Mouse (Mus musculus) Muller cell, postnatal 12 days (primary cell): ENCODE results near the gene Etl4.
"Not testable (repeated sequence)": the region's sequence is repeated elsewhere in the genome, so short reads cannot be mapped to it uniquely, and the experiment has no call there.

Experiments
- DNase-seq: peaks from one replicate; pipeline ENCODE4 v3.0.0-alpha.2; 2015; ENCODE audit errors: inconsistent ontology term

Etl4 gene

GRCm38 (mm10) chr2:20294596-20294995 lies 385.0 kb downstream of the Etl4 start:
- DNase-seq = no peak

GRCm38 (mm10) chr2:20302517-20302916 lies 392.9 kb downstream of the Etl4 start:
- DNase-seq = no peak

GRCm38 (mm10) chr2:20324954-20325353 lies 415.4 kb downstream of the Etl4 start:
- no peak for DNase-seq

GRCm38 (mm10) chr2:20336176-20336575 lies 426.6 kb downstream of the Etl4 start:
- peak; percentile 68 for DNase-seq

GRCm38 (mm10) chr2:20339016-20339734 lies 429.6 kb downstream of the Etl4 start:
- DNase-seq = peak; percentile 60

GRCm38 (mm10) chr2:20339919-20340318 lies 430.3 kb downstream of the Etl4 start:
- no peak for DNase-seq

- DNase-seq = peak; percentile 83
Observed at GRCm38 (mm10) chr2:20346873-20347272, 437.3 kb downstream of the Etl4 start.

- no peak for DNase-seq
Observed at GRCm38 (mm10) chr2:20349268-20349667, 439.7 kb downstream of the Etl4 start.

GRCm38 (mm10) chr2:20352796-20353195 lies 443.2 kb downstream of the Etl4 start:
- DNase-seq = peak; percentile 84

- peak; percentile 78 for DNase-seq
Observed at GRCm38 (mm10) chr2:20377026-20377425, 467.4 kb downstream of the Etl4 start.

GRCm38 (mm10) chr2:20380874-20381273 lies 471.3 kb downstream of the Etl4 start:
- not testable (repeated sequence) for DNase-seq

GRCm38 (mm10) chr2:20394083-20394482 lies 484.5 kb downstream of the Etl4 start:
- peak; percentile 40 for DNase-seq

GRCm38 (mm10) chr2:20396978-20397377 lies 487.4 kb downstream of the Etl4 start:
- DNase-seq = no peak

GRCm38 (mm10) chr2:20400556-20400955 lies 491.0 kb downstream of the Etl4 start:
- no peak for DNase-seq

GRCm38 (mm10) chr2:20404395-20404794 lies 494.8 kb downstream of the Etl4 start:
- no peak for DNase-seq

GRCm38 (mm10) chr2:20407101-20407500 lies 497.5 kb downstream of the Etl4 start:
- DNase-seq = no peak

- DNase-seq = no peak
Observed at GRCm38 (mm10) chr2:20414856-20415255, 505.3 kb downstream of the Etl4 start.

GRCm38 (mm10) chr2:20416934-20417614 lies 507.5 kb downstream of the Etl4 start:
- peak; percentile 67 for DNase-seq

GRCm38 (mm10) chr2:20417998-20418397 lies 508.4 kb downstream of the Etl4 start:
- no peak for DNase-seq

- peak; percentile 95 for DNase-seq
Observed at GRCm38 (mm10) chr2:20419975-20420374, 510.4 kb downstream of the Etl4 start.

GRCm38 (mm10) chr2:20422275-20422674 lies 512.7 kb downstream of the Etl4 start:
- DNase-seq = no peak

GRCm38 (mm10) chr2:20433656-20434055 lies 524.1 kb downstream of the Etl4 start:
- DNase-seq = no peak

- no peak for DNase-seq
Observed at GRCm38 (mm10) chr2:20435530-20435929, 526.0 kb downstream of the Etl4 start.
